Comparison of ENCODE assay signal across 26 mouse cellular contexts in the genomic region with DNA sequence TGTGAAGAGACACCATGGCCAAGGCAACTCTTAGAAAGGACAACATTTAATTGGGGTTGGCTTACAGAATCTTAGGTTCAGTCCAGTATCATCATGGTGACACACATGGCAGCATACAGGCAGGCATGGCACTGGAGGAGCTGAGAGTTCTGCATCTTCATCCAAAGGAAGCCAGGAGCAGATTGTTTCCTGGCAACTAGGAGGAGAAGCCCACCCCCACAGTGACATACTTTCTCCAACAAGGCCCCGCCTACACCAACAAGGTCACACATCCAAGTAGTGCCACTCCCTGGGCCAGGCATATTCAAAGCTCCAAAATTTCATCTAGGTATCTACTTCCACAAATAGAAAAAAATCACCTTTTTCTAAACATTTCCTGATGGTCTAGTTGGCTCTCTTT.
DNase-seq lines count a peak whose midpoint lies in the region; ATAC-seq and TF ChIP-seq lines count a peak whose summit lies in the region.
"Had no signal": no experiment of that assay in that cellular context is flagged by ENCODE, and none has a peak within 500 bp of the region (broad histone marks: within the 10 kb centered on the region; RNA-seq: fewer than 3 reads in every experiment).

No protein-coding gene starts in this region.

- peak; percentile 53 for ATAC-seq in frontal cortex, adult (ENCODE audit: low TSS enrichment)
- ATAC-seq: activated CD4-positive, CD25-positive, alpha-beta regulatory T cell, adult 4 months; CD4-positive, CD25-positive, alpha-beta regulatory T cell, adult 4 months; forebrain, embryonic 14.5 days; forebrain, embryonic 16.5 days; Patski had no signal

- no peak for TF ChIP-seq CTCF in layer of hippocampus, adult 2 months (conservative IDR thresholded peaks at IDR 0.05)

- no peak overlapping the region for H3K4me3 ChIP-seq in layer of hippocampus, adult 2 months
- H3K4me3 ChIP-seq: embryonic facial prominence, embryonic 13.5 days; embryonic facial prominence, embryonic 15.5 days; erythroblast, embryonic 14.5 days; forebrain, embryonic 10.5 days; forebrain, embryonic 12.5 days had no signal

- H3K27ac ChIP-seq in layer of hippocampus, adult 2 months = peak overlapping the region; percentile 10; the same call in 1 of the 2 replicates
- H3K27ac ChIP-seq: embryonic facial prominence, embryonic 13.5 days; embryonic facial prominence, embryonic 15.5 days; forebrain, embryonic 10.5 days; forebrain, embryonic 12.5 days had no signal

- DNase-seq in frontal cortex, postnatal 10 days (ENCODE audit: low spot score in 2 of 2) = no peak
- no peak for DNase-seq in layer of hippocampus, adult 2 months (ENCODE audit: low spot score in 2 of 2)
- DNase-seq in layer of hippocampus, adult 11-12 months (ENCODE audit: low spot score) = no peak
- DNase-seq in brain, adult 2 months (ENCODE audit: low read depth, low spot score) = peak; percentile 20
- no peak for DNase-seq in liver
- DNase-seq: adrenal gland, adult 8-10 months; adrenal gland, postnatal 14 days; adrenal gland, postnatal 36 days; B cell, adult 2 months; cerebellum, adult 11 months; cerebellum, adult 18-20 months; cerebellum, adult 8-10 months; cerebellum, adult 9-11 months; cerebellum, postnatal 36 days; embryo, embryonic 11 days had no signal
